Mouse (Mus musculus) hindbrain, embryonic 16.5 days (tissue): Measurements from ENCODE around the gene Aktip. TPM values are rescaled to one million over a fixed set of nuclear protein-coding genes. Genes with fewer than 3 reads are reported as not detected.
A peak's percentile ranks its signal among the peaks of the same experiment; 100 is the strongest.

Experiments used
- ATAC-seq: fragments of 200-750 bp; cut with Nextera tagmentation; 2 replicates; pipeline ENCODE4 v1.8.0; 2017; ENCODE audit warnings: moderate TSS enrichment, moderate library complexity
- H3K27ac ChIP-seq: fragments of 300-500 bp; sonication (generic); 2 replicates; pipeline ENCODE4 v1.5.1; 2014; ENCODE audit warnings: low read depth, mild to moderate bottlenecking, control low read depth, low read length, moderate library complexity
- H3K27me3 ChIP-seq: fragments of 300-500 bp; sonication (generic); replicated peaks from 2 replicates; pipeline ENCODE4 v1.6.1; 2014; ENCODE audit warnings: low read length; ENCODE audit not compliant: control insufficient read depth, insufficient read depth
- H3K36me3 ChIP-seq: fragments of 300-500 bp; sonication (generic); 2 replicates; pipeline ENCODE4 v1.6.1; 2014; ENCODE audit warnings: mild to moderate bottlenecking, low read length, moderate library complexity, mixed read lengths; ENCODE audit not compliant: control insufficient read depth, insufficient read depth
- H3K4me1 ChIP-seq: fragments of 300-500 bp; sonication (generic); 2 replicates; pipeline ENCODE4 v1.6.1; 2014; ENCODE audit warnings: low read depth, low read length; ENCODE audit not compliant: control insufficient read depth, insufficient read depth
- H3K4me2 ChIP-seq: fragments of 300-500 bp; sonication (generic); 2 replicates; pipeline ENCODE4 v1.6.1; 2014; ENCODE audit warnings: mild to moderate bottlenecking, low read length, control low read depth, moderate library complexity
- H3K4me3 ChIP-seq: fragments of 300-500 bp; sonication (generic); 2 replicates; pipeline ENCODE4 v1.5.1; 2014; ENCODE audit warnings: mild to moderate bottlenecking, low read length, control low read depth, moderate library complexity
- H3K9ac ChIP-seq: fragments of 300-500 bp; sonication (generic); 2 replicates; pipeline ENCODE4 v1.6.1; 2014; ENCODE audit warnings: low read depth, mild to moderate bottlenecking, control low read depth, low read length, moderate library complexity
- H3K9me3 ChIP-seq: fragments of 300-500 bp; sonication (generic); 2 replicates; pipeline ENCODE4 v1.6.1; 2014; ENCODE audit warnings: mild to moderate bottlenecking, low read length, moderate library complexity; ENCODE audit not compliant: control insufficient read depth
- WGBS: fragments of 180-500 bp; shearing (Covaris S2); extraction: QIAGEN DNeasy Blood & Tissue Kit; methylation state at CpG from one replicate; pipeline ENCODE4 v1.1.7; 2014; 5-methylcytosine and 5-hydroxymethylcytosine counted together
- polyA plus RNA-seq: library from polyadenylated mRNA; unstranded; fragments of >200 nt; fragmentation: Nextera tagmentation; extraction: Ambion mirVana; gene quantifications from 2 replicates; pipeline ENCODE4 v1.2.1, GENCODE M21; 2015

Aktip gene
- polyA plus RNA-seq, 1 experiment from 2014 or later: 140 TPM

DNA sequence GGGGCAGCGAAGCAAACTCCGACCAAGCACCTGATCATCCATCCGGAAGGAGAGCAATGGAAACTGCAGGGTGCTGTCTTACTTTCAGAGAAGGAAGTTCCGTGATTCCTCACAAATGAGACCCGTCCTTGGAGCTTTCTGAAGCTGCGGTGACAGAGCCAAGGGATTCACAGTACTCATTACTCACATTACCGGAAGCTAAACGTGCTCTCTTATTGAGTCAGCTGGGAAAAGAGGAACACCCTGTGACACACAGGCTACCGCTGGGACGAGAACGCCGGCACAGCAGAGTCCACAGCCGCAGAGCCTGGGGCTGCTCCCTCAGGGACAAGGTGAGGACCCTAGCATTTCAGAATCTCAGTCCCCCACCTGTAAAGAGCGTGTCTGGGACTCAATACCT is 23.6 kb downstream of the Aktip start:
- Histone ChIP-seq H3K9me3 (no peaks in the 10 kb centered on the region), H3K27me3 (no peaks in the 10 kb centered on the region), H3K4me2 (no peak overlapping the region), H3K4me1 (peaks cover 2% of the 10 kb centered on the region), H3K27ac (no peak overlapping the region), H3K4me3 (no peak overlapping the region), H3K36me3 (no peaks in the 10 kb centered on the region), H3K9ac (no peak overlapping the region)
- 53% methylated on average over 14 of the region's 14 CpGs for WGBS
- no peak for ATAC-seq

DNA sequence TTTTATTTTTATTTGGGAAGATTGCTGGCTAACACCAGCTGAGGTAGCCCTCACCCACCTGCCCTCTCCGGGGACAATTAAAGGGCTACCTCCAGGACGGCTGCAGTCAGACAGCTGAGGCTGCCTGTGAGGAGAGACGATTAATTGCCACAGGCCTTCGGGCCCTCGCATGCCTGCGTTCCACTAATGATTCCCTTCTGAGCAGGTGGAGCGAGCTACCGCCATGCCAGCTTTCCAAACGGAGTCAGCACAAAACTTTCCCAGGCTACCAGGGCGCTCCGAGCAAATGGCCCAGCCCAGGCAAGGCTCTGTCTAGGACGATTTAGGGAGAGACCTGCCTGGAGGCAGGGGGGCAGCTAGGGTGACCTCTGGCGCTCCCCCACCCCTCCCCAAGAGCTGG is 28.2 kb downstream of the Aktip start:
- H3K4me2 ChIP-seq: peak overlapping the region; percentile 22; the same call in 1 of the 2 replicates
- no peaks in the 10 kb centered on the region for H3K9me3 ChIP-seq
- WGBS: 20% methylated on average over 13 of the region's 13 CpGs
- H3K4me1 ChIP-seq: peaks cover 5% of the 10 kb centered on the region
- H3K9ac ChIP-seq: no peak overlapping the region
- H3K27me3 ChIP-seq: no peaks in the 10 kb centered on the region
- H3K27ac ChIP-seq: no peak overlapping the region
- ATAC-seq: no peak
- H3K4me3 ChIP-seq: no peak overlapping the region
- H3K36me3 ChIP-seq: no peaks in the 10 kb centered on the region

DNA sequence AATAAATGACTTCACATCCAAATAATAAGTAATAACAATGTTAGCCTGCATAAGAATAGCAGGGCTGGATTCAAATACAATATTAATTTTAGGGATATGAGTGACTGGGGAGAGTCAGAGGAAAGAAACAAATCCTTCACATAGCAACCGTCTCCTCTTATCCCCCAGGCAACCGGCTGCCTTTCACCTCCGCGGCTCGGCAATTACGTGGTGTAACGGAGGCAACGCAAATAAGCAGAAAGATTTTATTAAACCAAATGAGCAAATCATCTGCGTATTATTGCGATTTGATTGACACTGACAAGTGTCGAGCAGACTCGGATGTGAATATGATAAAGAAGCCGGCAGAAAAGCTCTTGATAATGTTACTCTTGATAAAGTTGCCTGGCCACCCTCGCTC is 28.9 kb downstream of the Aktip start:
- Histone ChIP-seq H3K4me1 (peaks cover 5% of the 10 kb centered on the region), H3K9ac (peak overlapping the region; percentile 22; the same call in 1 of the 2 replicates), H3K36me3 (no peaks in the 10 kb centered on the region), H3K4me2 (peak overlapping the region; percentile 53), H3K9me3 (no peaks in the 10 kb centered on the region), H3K27me3 (no peaks in the 10 kb centered on the region), H3K27ac (no peak overlapping the region), H3K4me3 (peak overlapping the region; percentile 24)
- WGBS: 14% methylated on average over 14 of the region's 14 CpGs
- peak; percentile 37 for ATAC-seq

DNA sequence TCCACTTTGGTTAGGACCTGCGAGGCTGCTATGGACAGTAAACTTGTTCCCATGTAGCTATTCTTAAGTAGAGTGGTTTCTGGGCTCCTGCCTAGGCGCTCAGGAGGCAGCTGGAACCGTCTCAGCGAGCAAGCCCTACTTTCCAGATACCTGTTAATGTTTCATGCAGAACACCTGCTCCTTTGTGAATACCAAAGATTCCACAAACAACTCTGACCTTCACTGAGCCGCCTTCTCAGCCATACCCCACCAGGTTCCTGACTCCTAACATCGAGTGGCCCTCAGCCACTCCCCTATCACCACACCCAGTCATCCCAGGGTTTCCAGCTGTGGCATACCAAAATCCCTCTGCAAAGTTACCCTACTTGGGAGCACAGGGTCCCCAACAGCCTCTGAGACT is 29.6 kb downstream of the Aktip start:
- H3K9me3 ChIP-seq: no peaks in the 10 kb centered on the region; the same call in 1 of the 2 replicates
- H3K4me3 ChIP-seq: no peak overlapping the region
- H3K4me1 ChIP-seq: peaks cover 5% of the 10 kb centered on the region
- H3K27me3 ChIP-seq: no peaks in the 10 kb centered on the region
- 76% methylated on average over 6 of the region's 6 CpGs for WGBS
- no peak for ATAC-seq
- no peak overlapping the region for H3K4me2 ChIP-seq
- no peak overlapping the region for H3K27ac ChIP-seq
- no peak overlapping the region for H3K9ac ChIP-seq
- no peaks in the 10 kb centered on the region for H3K36me3 ChIP-seq

DNA sequence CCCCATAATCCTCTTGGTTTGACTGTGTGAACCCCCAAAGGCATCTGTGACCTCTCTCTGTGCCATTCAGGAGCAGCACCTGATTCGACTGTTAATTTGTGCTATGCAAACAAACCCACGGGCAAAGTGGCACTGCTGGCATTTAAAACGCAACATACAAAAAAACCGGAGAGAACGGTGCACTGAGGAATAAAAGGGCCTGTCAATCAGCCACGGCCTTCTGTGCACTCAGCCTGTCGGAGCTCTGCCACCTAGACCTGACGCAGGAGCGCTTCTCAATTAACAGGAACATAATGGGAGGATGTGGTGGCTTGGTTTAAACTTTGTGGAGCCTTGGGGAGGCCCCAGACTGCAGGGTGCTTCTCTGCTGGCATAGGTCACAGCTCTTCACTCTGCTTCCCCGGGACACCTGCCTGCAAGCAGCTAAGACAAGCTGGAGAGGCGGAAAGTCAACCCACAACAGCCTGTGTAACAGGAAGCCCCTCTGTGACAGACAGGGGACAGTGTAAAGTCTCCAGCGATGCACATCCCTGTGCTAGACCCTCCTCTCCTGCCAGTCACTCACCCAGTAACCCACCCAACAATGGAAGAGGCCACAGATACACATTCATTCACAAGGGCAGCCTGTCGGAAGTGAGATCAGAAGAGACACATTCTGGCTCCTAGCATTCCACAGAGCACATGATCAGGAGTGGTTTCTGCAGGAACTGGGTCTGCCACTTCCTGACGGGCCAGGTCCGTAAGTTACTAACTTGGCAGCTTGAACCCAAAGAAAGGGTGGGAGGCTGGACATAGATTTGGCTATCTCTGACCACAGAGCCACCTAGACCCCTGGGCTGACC is 39.6 kb downstream of the Aktip start:
- Histone ChIP-seq H3K36me3 (no peaks in the 10 kb centered on the region), H3K4me2 (no peak overlapping the region), H3K4me1 (peaks cover 2% of the 10 kb centered on the region; the same call in 1 of the 2 replicates), H3K4me3 (no peak overlapping the region), H3K27me3 (no peaks in the 10 kb centered on the region), H3K9me3 (no peaks in the 10 kb centered on the region; the same call in 1 of the 2 replicates), H3K27ac (no peak overlapping the region), H3K9ac (no peak overlapping the region)
- ATAC-seq: 0 out of 2 replicates have a peak, but pooled peaks have one; percentile 34
- 27% methylated on average over 15 of the region's 15 CpGs for WGBS

DNA sequence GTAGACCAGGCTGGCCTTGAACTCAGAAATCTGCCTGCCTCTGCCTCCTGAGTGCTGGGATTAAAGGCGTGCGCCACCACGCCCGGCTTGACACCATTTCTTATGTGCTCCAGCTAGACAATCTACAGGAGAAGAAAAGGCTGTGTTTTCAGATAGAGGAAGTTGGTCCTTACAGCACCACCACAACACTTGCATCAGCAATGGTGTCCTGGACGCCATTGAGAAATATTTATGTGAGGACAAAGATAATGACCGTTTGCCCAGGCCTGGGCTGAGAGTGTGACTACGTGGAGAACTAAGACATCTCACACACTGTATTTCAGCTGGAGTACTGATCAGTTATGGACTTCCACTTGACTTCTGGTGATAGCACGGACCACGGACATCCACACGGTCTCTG is 41.2 kb downstream of the Aktip start:
- no peak for ATAC-seq
- no peaks in the 10 kb centered on the region for H3K36me3 ChIP-seq
- H3K9me3 ChIP-seq: no peaks in the 10 kb centered on the region
- no peak overlapping the region for H3K4me3 ChIP-seq
- 94% methylated on average over 10 of the region's 10 CpGs for WGBS
- H3K4me1 ChIP-seq: peaks cover 2% of the 10 kb centered on the region; the same call in 1 of the 2 replicates
- H3K27ac ChIP-seq: no peak overlapping the region
- no peak overlapping the region for H3K9ac ChIP-seq
- H3K4me2 ChIP-seq: no peak overlapping the region
- H3K27me3 ChIP-seq: no peaks in the 10 kb centered on the region

DNA sequence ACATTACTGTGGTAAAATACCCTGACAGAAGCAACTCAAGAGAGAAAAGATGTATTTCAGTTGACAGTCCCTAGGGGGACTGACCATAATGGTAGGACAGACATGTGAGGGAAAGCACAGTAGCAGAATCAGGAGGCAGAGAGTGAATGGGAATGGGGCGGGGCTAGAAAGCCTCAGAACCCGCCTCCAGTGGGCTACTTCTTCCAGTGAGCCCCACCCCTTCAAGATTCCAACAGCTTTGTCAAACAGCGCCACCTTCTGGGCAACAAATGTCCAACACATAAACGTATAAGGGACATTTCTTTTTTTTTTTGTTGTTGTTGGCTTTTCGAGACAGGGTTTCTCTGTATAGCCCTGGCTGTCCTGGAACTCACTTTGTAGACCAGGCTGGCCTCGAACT is 45.2 kb downstream of the Aktip start:
- ATAC-seq: no peak
- Histone ChIP-seq H3K4me1 (no peaks in the 10 kb centered on the region), H3K9ac (no peak overlapping the region), H3K9me3 (no peaks in the 10 kb centered on the region), H3K4me2 (no peak overlapping the region), H3K36me3 (no peaks in the 10 kb centered on the region), H3K4me3 (no peak overlapping the region), H3K27ac (no peak overlapping the region), H3K27me3 (no peaks in the 10 kb centered on the region)
- WGBS: 56% methylated on average over 6 of the region's 6 CpGs

DNA sequence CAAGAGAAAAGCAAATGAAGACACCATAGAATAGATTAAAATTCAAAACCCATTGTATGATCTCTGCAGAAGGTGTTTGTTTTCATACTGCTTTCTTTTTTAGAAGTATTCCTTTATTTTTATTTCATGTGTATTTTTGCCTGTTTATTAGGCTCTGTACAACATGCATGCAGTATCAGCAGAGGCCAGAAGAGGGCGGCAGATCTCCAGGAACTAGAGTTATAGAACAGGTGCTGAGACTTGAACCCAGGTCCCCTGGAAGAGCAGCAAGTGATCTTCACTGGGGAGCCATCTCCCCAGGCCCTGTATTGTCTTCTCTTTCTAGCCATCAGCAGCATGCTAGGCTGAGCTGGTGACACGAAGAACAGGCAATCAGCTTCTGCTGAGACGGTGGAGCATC is 45.9 kb downstream of the Aktip start:
- Histone ChIP-seq H3K9ac (no peak overlapping the region), H3K4me1 (no peaks in the 10 kb centered on the region), H3K27ac (no peak overlapping the region), H3K4me3 (no peak overlapping the region), H3K9me3 (no peaks in the 10 kb centered on the region), H3K4me2 (no peak overlapping the region), H3K36me3 (no peaks in the 10 kb centered on the region), H3K27me3 (no peaks in the 10 kb centered on the region)
- no peak for ATAC-seq
- 81% methylated on average over 3 of the region's 3 CpGs for WGBS

DNA sequence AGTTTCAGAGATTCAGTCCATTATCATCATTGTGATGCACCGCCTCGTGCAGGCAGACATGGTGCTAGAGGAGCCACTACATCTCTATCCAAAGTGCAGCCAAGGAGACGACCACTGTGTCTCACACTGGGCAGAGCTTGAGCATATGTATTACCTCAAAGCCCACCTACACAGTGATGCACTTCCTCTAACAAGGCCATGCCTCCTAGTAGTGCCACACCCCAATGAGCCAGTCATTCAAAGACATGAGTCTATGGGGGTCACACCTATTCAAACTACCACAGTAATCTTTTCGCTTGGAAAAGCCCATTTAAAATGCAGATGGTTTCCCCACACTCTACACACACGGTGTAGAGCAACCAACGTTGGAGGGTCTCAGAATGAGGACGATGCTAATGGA is 48.2 kb downstream of the Aktip start:
- H3K4me2 ChIP-seq: no peak overlapping the region
- no peaks in the 10 kb centered on the region for H3K36me3 ChIP-seq
- no peaks in the 10 kb centered on the region for H3K4me1 ChIP-seq
- H3K9me3 ChIP-seq: no peaks in the 10 kb centered on the region
- no peaks in the 10 kb centered on the region for H3K27me3 ChIP-seq
- ATAC-seq: no peak
- WGBS: 84% methylated on average over 7 of the region's 7 CpGs
- no peak overlapping the region for H3K27ac ChIP-seq
- no peak overlapping the region for H3K4me3 ChIP-seq
- no peak overlapping the region for H3K9ac ChIP-seq
